Mouse (Mus musculus) mouse embryonic stem cell (cell line): Measurements from ENCODE around the gene Sec31a.

Experiments
- in situ Hi-C, 2 experiments: fragments of 300-500 bp; cut with MboI; formaldehyde crosslinking; loops; 1 replicate in 1 of 2; 3 replicates in 1 of 2; pipeline ENCODE4 v1.14.3; 2019 to 2020; ENCODE audit warnings: low sequenced_read_pairs in 2 of 2, low pct_unique_long_range_greater_than_20kb in 1 of 2, mixed read lengths in 1 of 2; ENCODE audit not compliant: unreplicated experiment in 1 of 2

Sec31a gene

DNA sequence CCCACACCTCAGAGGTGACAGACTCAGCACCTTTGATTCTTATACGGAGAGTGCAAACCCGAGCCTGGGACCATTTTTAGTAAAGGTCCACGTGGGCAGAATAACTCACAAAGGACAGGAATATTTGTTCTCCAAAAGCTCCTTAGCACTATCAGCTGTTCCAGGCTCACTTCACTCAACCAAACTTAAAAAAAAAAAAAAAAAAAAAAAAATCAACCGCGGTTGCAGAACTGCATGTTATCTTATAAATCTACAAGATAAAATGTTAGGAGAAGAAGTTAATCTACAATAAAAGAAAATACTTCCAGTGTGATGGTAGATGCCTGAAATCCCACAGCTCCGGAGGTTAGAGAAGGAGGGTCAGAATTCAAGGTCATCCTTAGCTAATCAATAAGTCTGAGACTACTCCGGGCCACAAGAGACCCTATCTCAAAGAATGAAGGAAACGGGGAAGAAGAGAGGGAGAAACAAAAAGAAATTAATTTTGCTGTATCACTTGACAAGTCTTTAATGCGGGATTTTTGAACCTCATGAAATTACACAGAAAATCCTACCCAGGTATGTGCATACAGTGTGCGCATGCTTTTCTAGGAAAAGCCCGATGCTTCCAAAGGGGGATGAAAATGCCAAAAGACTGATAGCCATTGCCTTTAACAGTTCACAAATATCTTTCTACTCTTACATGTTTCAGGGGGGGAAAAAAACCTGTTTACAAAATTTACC lies 1.4 kb downstream of the Sec31a start:
- in situ Hi-C loops, result no loop called here

DNA sequence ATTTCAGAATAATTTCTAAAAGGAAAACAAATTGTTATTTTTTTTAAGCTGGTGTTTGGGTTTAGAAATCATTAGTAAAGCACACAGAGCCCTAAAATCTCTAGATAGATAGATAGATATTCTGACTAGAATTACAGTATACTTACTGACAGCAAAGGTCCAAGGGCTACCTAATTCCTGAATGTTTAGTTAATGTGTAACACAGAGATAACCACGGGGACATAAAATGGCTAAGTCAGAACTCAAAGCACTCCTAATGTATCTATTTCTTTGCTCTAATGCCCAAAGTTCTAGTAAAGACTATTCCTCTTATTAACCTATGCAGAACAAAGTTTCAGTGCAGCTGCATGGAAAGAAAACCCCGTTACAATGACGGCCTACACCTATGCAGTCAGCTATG lies 3.1 kb downstream of the Sec31a start:
- in situ Hi-C loops, result no loop called here

DNA sequence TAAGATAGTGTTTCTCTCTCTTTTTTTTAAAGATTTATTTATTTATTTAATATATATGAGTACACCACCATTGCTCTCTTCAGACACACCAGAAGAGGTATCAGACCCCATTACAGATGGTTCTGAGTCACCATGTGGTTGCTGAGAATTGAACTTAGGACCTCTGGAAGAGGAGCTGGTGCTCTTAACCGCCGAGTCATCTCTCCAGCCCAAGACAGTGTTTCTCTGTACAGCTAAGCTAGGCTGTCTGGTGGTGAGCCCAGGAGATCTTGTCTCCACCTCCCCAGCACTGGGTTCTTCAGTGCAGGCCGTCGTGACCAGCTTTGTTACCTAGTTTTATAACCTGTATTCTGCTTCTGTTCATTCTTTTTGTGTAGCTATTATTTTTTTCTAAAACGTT lies 5.8 kb downstream of the Sec31a start:
- in situ Hi-C loops, result no loop called here

DNA sequence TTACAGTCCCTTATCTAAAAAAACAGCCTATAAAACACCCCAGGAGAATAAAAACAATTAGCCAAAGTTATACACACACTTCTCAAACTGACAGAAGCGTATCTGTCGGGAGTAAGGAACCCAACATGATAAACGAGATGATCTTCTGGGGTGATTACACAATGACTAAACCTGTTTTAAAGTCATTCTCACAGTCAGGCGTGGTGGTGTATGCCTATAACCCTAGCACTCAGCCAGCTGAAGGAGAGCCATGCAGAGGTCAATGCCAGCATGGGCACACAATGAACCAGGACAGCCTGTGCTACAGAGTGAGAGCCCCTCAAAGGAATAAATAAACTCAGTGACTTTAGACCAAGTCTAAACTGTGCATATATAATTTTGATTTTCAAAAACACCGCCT lies 7.5 kb downstream of the Sec31a start:
- in situ Hi-C loops, result no loop called here

DNA sequence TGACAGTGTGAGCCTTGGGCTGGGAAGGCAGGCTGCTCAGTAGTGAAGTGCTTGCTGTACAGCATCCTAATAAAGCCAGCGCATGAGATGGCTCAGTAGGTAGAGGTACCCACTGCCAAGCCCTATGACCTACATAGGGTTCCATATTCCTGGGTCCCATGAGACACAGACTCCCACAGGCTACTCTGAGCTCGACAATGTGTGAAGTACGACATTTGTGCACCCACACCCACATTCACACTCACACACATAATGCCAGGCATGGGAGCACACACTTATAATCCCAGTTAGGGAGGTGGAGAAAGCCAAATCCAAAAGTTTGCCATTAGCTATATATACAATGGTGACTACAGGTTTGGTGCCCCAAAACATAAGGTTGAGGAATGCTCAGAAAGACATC lies 19.3 kb downstream of the Sec31a start:
- in situ Hi-C loops, result loop anchor here in 1 of 2 experiments (25.0 kb wide), 1 partner anchor 391 kb away; the partner anchor contains the start of genes Helq and Mrps18c

DNA sequence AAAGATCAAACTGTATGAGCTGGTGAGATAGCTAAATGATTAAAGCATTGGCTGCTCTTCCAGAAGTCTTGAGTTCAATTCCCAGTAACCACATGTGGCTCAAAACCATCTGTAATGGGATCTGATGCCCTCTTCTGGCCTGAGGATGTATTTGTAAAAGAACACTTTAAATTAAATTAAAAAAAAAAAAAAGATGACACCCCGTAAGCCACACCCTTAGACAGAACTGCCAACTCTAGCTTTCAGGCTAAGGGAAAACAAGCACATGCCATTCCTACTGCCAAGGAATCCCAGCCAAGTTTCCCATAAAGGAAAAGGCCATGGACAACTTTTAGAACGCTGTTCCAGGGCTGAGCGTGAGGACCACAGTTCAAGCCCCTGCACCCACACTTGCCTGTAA lies 22.4 kb downstream of the Sec31a start:
- in situ Hi-C loops, result loop anchor here in 1 of 2 experiments (25.0 kb wide), 1 partner anchor 394 kb away; the partner anchor contains the start of genes Helq and Mrps18c

DNA sequence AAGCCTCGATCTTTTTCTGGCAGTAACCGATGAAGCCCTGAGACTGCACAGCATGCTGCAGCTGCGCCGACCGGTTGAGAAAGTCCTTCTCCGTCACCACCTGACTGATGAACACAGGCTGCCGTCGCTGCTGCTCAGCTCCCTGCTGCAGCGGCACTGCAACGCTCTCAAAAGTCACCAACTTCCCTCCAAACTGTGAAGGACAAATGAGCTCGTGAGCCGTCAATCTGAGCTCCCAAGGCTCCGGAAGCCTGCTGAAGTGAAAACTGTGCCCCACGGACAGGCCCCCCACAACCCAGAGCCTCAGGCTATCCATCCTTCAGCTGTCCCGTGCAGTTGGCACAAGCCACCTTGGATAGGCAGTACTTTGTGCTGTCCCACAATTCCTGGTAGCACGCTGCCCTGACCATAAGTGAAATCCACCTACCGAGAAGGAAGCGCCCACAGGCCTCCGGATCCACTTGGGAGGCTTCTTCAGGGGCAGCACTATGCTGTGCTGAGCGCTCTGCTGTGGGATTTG lies 23.5 kb downstream of the Sec31a start:
- in situ Hi-C loops, result loop anchor here in 1 of 2 experiments (25.0 kb wide), 1 partner anchor 395 kb away; the partner anchor contains the start of genes Helq and Mrps18c

DNA sequence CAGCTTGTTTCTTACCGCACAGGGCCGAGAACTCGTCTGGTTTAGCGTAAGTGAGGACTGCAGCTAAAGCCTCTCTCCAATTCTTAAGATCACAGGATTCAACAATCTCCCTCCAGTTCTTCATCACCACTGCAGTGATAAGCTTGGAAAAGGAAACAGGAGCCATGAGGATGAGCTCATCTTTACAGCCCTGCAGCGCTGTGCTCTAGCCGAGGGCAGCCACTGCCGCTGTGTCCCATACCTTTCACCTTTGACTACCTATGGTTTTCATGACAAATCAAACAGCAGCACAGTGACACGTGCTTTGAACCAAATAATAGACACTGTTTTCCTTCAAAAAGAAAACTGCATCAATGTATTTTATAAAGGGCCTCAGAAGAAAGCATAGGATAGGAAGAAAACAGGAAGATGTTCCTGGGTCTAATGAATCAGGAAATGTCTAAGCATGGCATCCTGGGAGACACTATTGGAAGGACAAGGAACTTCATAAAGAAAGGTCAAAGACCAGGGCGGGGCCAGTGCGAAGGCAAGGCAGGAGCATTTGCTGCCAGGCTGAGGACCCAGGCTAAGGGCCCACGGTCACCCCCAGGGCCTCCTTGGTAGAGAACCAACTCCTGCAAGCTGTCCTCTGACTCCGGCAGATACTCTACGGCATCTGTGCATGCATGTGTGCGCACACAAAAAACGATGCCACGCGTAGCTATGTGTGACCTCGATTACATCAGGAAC lies 32.1 kb downstream of the Sec31a start:
- in situ Hi-C loops, result loop anchor here in 1 of 2 experiments (25.0 kb wide), 1 partner anchor 403 kb away; the partner anchor contains the start of genes Helq and Mrps18c

DNA sequence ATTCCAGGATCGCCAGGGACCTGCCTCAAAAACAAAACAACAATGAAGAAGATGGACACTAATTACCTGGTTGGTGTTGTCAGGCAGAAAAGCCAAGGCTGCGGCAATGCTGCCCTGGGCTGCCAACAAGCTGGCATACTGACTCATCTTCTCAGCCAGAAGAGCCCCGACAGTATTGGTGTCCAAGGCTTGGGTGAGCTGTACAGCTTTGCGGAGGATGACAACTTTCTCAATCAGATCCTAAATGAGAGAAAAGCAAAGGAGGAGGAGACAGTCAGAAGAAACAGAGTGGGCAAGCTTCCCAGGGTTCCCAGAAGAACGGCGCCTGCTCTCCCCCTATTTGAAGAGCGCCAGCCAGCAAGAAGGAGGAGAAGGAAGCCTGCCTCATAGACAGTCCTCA lies 34.9 kb downstream of the Sec31a start:
- in situ Hi-C loops, result loop anchor here in 1 of 2 experiments (25.0 kb wide), 1 partner anchor 406 kb away; the partner anchor contains the start of genes Helq and Mrps18c

DNA sequence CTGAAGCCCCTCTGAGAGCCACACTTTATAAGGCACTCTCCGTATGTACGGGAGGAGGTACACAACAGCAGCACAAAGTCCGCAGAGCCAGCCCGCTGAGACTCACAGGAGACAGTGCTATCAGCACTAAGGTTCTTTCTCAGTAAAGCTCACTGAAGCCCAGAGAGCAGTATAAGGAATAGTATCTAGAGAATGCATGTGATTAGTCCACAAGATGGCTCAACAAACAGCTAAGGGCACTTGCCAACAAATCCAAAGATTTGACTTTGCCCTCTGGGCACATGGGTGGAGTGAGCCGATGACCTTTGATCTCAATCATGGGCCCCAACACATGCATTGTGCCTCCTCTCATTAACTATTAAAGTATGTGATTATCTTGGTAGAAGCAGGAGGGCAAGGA lies 35.8 kb downstream of the Sec31a start:
- in situ Hi-C loops, result loop anchor here in 1 of 2 experiments (25.0 kb wide), 1 partner anchor 407 kb away; the partner anchor contains the start of genes Helq and Mrps18c

DNA sequence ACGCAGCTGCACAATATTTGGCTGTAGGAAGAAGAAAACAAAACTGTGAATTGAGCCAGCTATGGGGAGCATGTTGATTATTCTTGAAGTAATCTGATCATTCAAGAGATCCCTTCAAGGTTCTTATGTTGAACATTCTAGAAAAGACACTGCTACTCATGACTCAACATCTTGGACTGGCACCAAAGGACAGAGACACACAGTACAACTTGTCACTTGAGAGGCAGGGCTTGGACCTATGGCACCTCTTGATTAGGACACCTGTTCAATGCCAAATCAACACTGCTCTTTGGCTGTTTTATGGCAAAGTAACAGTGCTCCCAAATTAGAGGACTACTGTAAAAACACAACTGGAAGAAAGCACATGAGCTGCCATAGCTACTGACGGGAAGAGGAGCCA lies 37.1 kb downstream of the Sec31a start:
- in situ Hi-C loops, result loop anchor here in 1 of 2 experiments (25.0 kb wide), 1 partner anchor 408 kb away; the partner anchor contains the start of genes Helq and Mrps18c

DNA sequence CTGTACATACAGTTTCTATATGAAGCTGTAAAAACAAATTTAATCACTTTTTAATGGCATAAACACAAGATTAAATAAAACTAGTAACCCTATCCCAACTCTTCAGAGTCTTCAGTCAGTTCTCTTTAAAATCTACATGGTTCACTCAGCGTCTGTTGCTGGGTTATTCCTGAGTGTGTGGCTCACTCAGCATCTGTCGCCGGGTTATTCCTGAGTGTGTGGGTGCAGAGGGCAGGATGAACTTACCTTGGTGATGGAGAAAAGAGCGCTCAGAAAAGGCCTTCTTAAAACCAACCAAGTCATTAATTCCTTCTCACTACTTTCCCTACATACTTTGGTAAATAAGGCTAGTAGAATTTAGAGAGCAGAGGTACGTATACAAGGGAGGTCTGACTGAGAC lies 37.8 kb downstream of the Sec31a start:
- in situ Hi-C loops, result loop anchor here in 1 of 2 experiments (25.0 kb wide), 1 partner anchor 409 kb away; the partner anchor contains the start of genes Helq and Mrps18c

DNA sequence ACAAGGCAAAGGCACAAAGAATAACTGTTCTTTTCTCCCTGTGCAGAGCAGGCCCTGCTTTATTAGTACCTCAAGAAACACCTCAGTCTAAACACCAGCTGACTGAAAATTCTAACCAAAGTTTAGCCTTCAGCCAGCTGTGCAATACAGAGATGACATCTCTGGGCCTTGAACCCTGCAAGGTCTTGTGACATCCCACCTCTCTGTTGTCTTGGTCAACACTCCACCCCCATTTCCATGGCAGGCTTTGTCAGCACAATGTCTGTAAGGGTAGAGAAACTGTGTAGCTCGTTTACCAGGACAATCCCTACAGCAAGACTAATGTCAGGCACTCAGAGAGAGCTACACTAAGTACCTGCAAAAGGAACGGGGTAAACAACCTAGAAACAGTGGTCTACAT lies 38.7 kb downstream of the Sec31a start:
- in situ Hi-C loops, result loop anchor here in 1 of 2 experiments (25.0 kb wide), 1 partner anchor 410 kb away; the partner anchor contains the start of genes Helq and Mrps18c

DNA sequence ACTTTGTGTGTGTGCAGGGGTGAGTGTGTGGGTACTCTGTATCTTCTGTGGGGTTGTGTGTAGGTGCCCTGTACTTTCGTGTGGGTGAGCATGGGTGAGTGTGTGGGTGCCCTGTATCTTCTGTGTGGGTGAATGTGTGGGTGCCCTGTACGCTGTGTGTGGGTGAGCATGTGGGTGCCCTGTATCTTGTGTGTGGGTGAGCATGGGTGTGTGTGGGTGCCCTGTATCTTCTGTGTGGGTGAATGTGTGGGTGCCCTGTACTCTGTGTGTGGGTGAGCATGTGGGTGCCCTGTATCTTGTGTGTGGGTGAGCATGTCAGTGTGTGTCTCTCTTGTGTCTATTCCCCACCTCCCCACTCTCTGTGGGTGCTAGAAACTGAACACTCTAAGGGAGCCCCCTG lies 41.3 kb downstream of the Sec31a start:
- in situ Hi-C loops, result loop anchor here in 1 of 2 experiments (25.0 kb wide), 1 partner anchor 413 kb away; the partner anchor contains the start of genes Helq and Mrps18c

DNA sequence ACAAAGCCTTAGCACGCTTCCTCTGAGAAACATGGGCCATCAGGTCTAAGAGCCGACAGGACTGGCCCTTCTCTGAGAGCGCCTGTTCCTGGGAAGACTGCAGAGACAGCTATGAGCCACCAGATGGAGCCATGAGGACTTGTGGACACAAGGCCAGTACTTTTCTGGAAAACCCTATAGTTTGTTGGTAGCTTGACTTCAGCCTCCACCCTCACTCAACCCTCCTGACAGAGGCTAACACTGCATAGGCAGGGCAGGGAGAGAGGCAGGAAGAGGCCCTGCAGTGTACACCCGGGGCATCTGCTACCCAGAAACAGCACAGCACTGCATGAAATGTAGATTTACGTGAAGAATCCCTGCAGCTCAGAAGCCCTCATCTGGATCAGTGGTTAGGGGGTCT lies 42.1 kb downstream of the Sec31a start:
- in situ Hi-C loops, result no loop called here

DNA sequence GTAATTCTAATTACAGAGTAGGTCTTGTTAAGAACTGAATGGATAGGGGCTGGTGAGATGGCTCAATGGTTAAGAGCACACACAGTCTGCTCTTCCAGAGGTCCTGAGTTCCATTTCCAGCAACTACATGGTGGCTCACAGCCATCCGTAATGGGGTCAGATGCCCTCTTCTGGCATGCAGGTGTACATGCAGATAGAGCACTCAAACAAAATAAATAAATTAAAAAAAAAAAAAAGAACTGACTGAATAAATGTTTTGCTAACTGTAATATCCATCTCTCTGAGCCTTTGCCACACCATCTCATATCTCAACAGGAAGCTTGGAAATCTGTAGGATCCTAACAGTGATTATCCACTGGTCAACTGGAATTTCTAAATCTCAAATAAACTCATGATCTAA lies 45.1 kb downstream of the Sec31a start:
- in situ Hi-C loops, result no loop called here

DNA sequence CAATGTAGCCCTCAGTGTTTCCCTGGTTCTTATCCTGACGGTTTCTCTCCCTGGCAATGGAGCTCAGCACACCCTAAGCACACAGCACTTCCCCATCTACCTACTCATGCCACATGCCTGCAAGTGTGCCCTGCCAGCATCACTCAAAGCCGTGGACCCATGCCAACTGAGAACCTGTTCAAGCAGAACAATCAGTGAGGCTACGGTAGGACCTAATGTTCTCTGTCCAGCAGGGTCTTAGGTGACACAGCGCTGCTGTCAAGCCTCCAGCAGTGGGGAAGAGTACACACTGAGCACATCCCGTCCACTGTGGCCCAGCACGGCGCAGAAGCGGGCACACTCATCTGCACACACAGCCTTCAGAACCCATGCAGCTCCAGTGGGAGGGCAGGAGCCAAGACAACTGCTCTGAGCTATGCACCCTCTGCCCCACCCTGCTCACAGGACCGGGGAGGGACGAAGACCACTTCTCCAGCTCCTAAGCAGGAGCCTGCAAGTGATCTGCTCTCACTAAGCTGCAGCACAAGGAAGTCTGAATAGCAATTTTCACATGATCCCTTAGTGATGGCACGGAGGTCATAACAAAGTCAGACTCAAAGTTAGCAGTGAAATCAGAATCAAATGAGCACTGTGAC lies 46.1 kb downstream of the Sec31a start:
- in situ Hi-C loops, result no loop called here

DNA sequence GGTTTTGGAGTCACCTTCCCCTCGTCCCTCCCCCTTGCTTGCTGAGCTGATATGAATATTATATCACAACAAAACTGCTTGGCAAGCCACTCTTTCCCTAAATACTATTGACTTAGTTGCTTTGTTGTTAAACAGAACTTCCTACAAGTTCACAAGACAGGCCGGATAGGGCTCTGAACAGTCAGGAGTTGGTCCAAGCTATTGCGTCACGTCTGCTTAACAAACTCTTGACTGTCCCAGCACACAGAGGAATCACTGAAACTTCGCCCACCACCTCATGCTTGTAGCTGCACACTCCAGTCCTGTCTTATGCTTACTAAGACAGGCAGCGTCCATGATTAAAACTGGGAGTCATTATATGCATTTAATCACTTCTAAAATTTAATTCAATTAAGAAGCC lies 46.9 kb downstream of the Sec31a start:
- in situ Hi-C loops, result no loop called here
